Mouse (Mus musculus) gastrocnemius, postnatal 14 days (tissue): ENCODE results near the gene Klhl6. TPM values are rescaled to one million over a fixed set of nuclear protein-coding genes. Genes with fewer than 3 reads are reported as not detected.
A peak's percentile ranks its signal among the peaks of the same experiment; 100 is the strongest.

Source experiments
- DNase-seq: peaks from one replicate; pipeline ENCODE4 v3.0.0; 2021; ENCODE audit warnings: mixed read lengths
- intact Hi-C: fragments of 180-260 bp; cut with DNase I; formaldehyde crosslinking; loops from one replicate; pipeline ENCODE4 v1.15.1; 2025; ENCODE audit warnings: low total_unique reads
- total RNA-seq, 2 experiments: library from RNA; stranded (reverse); gene quantifications; 2 replicates each; pipeline ENCODE4 v1.2.3; 2021

Gene Klhl6
- total RNA-seq, 2 experiments from 2014 or later: 1.6 to 2.4 TPM

DNA sequence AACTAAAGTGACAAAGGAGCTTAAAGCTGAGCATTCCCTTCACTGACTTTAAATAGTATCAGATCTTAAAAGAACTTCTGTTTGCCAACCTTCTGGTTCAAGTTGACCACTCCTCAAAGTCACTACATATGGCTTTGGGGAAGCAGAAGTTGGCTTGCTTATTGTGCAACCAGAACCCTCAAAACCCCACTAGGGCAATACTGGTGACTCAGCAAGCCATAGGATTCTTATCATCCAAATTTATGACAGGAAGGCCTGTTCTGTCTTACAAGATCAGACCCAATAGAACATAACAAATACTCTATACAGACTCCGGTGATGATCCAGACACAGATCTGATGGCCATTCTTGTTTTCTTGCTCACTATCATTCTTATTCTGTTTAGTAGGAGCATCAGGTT lies 9.4 kb downstream of the Klhl6 start:
- intact Hi-C loops: no loop called here
- DNase-seq: no peak

DNA sequence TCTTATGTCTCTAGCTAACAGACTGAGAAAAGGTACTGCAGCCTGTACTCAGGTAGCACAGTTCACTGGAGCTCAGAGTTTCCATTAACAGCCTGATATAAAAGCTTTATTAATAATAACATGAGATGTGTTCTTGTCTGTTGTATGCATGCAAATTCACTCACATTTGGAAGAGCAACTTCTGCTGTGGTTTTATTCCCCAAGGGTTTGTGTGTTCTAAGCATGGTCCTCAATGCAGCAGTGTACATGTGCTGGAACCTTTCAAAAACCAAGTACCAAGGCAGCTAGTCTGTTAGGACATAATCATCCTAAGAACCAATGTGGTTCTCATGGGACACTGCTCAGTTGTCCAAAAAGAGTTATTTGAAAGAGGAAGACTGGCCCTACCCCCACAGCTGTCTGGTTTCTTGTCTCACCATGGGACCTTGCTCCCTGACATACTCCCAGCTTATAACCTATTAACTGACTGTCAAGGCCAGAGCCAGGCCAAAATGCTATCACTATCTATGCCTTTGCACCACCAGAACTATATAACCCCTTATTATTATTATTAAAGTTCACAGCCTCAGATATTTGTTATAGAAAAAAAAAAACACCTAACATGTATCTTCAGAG lies 10.0 kb downstream of the Klhl6 start:
- intact Hi-C loops: no loop called here
- no peak for DNase-seq

DNA sequence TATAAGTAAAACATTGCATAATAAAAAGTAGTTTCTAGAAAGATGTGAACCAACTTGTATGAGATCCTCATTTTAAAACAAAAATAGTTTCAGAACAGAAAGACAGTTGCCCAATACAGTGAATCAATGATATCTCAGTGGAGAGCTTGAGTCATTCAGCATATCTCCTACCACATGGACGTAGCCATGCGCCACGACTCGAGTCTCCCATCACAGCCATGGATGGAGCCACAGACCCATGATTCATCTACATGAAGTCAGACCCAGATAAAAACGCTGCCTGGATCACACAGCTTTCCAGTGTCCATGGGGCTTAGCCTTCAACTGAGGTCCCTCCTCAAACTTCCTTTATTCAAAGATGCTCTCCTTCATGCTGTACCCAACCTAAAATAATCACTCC lies 13.3 kb downstream of the Klhl6 start:
- intact Hi-C loops: no loop called here
- DNase-seq: no peak

DNA sequence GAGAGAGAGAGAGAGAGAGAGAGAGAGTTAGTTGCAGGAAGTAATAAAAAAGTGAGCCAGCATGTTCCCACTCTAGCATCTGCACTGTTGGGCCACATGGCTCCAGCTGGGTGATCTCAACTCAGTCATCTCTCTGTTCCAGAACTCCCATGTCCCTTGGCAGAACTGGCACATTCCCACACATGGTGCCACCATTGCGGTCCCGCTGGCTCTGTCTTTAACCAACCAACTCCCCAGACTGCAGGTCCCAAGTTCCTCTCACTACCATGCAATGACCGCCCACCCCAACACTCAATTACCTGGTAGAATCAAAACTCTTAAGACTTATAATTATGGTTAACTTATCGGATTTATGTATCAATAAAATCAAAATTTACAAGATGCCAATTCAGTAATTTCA lies 14.2 kb downstream of the Klhl6 start:
- intact Hi-C loops: no loop called here
- DNase-seq: no peak

DNA sequence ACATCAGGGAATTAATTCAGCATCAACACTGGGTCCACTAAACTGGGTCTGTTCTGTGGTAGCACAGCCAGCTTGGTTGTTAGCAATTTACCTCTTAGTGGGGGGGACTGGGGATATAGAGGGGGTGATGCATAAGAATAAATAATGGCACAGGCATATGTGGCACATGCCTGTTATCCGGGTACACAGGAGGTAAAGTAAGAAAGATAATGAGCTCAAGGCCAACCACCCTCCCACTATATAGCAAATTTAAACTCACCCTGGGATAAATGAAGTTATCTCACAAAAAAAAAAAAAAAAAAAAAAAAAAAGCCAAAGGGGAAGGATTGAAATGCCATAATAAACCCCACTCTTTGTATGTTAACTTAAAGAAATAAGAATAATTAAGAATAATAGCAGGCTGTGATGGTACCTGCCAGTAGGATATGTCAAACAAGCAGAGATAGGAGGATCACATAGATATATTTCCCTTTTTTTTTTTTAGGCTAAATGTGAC lies 14.9 kb downstream of the Klhl6 start:
- intact Hi-C loops: no loop called here
- no peak for DNase-seq

DNA sequence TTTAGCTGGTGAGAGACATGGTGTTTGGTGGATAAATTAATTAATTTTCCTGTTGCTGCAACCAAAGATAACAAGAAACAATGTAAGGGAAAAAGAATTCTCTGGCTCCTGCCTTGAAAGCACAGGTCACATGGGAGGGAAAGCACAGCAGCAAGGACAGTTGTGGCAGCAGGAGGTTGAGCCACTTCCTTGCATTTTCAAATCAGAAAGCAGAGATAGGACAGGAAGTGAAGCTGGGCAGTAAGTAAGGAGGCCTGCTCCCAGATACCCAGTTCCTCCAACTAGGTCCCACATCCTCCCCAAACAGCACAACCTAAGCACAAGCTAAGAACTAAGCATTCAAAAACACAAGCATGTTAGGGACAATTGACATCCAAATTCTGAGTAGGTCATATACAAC lies 15.9 kb downstream of the Klhl6 start:
- intact Hi-C loops: no loop called here
- no peak for DNase-seq

DNA sequence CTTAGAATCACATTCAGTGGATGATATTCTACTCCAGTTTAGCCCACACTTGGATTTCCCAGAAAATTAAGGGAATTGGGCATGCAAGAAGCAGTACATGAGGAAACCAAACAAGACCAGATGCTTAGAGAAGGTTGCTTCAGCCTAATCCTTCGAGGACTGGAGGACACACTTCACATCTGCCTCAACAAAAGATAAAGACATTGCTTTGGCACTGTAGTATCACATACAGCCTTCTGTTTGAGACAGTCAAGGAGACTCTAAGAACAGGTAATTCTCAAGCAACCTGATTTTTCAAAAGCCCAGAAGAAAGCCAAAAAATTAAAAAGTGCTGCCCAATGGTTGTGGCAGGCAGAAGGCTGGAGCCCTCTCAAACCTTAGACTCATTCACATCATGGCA lies 16.4 kb downstream of the Klhl6 start:
- intact Hi-C loops: no loop called here
- no peak for DNase-seq

DNA sequence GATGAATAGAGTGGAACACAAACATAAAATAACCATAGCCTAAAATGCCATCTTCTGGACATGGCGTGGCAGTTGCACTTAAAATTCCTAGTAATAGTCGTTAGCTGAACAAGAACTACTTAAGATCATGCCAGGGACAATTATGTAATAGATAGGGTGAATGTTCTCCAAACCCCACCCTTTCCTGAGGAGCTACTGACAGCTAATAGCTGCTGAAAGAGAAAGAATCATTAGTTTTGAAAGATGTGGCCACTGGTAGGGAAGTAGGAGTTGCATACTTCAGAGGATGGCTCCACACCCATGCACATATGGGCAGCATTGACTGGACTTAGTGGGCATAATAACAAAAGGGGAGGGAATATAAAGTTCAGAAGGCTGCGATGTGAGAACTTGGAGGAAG lies 19.9 kb downstream of the Klhl6 start:
- no peak for DNase-seq
- intact Hi-C loops: no loop called here

DNA sequence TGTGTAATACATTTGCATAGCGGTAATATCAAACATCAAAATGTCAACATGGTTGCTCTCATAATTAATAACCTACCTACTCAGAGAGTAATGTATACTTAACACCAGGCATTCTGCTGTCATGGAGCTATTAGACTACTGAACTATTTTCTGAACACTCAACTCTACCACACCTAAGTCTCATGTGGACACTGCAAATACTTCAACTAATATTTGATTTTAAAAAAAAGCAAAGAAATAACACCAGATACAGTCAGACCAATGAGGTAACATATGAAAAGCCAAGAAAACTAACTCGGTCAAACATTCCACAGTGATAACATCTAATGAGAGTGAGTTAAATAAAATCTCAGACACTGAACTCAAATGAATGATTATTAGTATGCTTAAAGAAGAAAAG lies 21.8 kb downstream of the Klhl6 start:
- DNase-seq: no peak
- intact Hi-C loops: no loop called here

DNA sequence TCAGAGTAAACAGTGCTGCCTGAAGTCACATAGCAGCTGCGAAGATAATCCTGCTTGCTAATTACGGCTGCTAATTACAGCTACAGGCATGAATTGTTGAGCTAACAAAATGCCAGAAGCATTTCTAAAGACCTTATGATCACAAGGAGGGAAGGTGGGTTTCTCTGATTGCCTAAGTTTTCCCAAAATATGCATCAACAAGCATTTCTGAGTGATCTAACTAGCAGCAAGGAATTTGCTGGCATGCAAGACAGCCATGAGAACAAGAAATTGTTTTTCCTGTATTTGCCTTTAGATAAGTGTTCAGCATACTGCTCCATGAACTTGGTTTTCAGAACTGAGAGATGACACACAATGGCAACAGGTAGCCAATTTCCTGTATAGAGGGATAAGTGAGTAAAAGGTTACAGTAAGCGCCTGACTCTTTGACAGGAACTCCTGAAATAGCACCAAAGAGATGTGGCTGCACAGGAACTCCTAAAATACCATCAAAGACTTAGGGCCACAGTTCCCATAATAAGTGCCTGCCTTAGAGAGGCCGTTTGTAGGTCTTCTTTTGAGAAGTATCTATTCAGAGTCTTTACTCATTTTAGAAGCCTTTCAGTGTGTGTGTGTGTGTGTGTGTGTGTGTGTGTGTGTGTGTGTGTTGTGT lies 22.3 kb downstream of the Klhl6 start:
- intact Hi-C loops: no loop called here
- DNase-seq: no peak

DNA sequence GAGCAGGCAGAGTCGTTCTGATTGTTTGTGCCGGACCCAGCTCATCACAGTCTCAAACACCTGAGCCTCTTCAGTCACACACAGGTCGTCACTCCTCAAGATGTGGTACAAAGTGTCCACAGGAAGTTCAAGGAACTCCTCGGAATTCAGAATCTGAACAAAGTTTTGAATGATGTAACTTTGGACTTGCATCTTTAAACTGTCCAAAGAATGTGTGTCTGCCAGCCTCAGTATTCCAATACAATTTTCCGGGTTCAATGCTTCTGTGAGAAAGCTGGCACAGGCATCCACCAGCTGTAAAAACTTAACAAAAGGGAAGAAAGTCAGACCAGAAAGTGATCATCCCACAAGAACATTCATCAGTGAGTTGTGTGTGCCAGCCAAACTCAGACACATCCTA lies 25.8 kb downstream of the Klhl6 start:
- intact Hi-C loops: no loop called here
- DNase-seq: no peak

DNA sequence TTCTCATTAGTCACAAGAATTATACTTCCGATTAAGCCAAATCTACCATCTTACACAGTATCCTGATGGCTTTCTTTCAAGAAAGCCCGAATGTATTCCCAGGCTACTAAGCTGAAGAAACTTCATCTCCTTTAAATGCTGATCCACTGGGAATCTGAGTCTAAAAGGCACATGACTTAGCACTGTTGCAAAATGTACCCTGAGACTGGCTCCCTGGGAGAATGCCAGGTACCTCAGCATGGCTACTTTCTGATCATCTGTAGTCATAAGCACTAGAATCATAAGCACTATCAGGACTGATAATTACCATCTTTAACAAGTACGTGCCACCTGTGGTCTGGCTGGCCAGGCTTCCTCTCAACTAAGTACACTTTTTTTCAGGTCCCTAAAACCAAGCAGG lies 35.5 kb downstream of the Klhl6 start:
- peak; percentile 12 for DNase-seq
- intact Hi-C loops: no loop called here

DNA sequence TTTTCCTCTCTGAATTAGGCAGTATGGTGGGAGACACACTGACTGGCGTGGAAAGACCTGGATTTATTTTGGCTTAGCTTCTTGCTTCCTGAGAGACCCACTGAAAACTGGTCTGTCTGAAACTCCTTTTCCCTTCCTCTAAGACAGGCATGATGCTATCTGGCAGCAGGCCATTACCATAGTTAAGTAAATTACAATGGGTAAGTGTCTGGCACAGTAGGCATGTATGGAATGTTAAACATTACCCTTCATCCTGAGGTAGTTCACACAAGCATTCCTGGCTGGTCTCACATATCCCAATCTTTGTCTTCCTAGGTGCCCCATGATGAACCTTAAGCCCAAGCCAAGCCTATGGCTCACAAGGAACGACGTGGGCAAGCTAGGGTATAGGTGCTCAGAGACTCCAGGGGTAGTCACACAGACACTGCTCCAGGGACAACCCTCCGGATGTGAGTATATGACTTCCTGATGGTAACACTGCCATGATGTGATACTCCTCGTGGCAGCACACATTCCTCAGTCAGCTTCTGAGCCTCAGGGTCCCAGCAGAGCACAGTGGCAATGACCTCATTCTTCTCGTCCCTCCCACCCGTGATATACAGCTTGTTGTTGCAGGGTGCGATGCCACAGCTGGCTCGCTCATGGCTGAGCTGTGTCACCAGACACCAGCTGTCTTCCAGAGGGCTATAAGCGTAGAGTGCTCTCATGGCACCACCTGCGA lies 36.1 kb downstream of the Klhl6 start:
- intact Hi-C loops: no loop called here

DNA sequence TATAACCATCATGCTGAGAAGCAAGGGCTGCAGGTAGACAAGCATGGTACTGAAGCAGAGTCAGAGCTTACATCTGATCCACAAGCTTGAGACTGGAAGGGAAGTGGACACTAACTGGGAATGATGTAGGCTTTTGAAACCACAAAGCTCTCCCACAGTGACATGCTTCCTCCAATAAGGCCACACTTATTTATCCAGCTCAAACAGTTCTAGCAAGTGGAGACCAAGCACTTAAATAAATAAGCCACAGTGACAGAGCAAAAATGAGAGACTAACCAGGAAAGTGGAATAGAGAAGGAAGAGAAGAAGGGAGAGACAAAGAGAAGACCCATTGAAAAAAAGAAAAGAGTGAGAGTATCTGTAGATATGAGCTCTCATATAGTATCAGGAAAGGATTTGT lies 62.0 kb downstream of the Klhl6 start:
- intact Hi-C loops: no loop called here
- no peak for DNase-seq

More for the DNA sequence above, 36.1 kb downstream of the Klhl6 start:
- peak; percentile 10 for DNase-seq

DNA sequence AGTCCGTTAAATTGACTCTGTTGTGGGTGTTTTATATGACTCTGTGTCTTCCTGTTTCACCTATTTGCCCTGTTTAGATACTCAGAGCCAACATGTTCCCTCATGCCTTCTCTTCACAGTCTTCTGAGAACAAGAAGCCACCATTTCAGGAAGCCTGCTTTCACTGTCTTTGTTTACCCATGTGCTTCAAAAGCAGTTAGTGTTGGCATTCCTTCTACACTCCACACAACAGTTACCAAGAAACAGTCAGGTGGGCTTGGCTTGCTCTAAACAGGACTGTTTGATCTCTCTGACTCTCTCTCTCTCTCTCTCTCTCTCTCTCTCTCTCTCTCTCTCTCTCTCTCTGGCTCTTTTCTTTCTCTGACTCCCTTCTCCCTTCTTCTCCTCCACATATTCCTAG lies 64.6 kb downstream of the Klhl6 start:
- intact Hi-C loops: no loop called here
- DNase-seq: no peak

DNA sequence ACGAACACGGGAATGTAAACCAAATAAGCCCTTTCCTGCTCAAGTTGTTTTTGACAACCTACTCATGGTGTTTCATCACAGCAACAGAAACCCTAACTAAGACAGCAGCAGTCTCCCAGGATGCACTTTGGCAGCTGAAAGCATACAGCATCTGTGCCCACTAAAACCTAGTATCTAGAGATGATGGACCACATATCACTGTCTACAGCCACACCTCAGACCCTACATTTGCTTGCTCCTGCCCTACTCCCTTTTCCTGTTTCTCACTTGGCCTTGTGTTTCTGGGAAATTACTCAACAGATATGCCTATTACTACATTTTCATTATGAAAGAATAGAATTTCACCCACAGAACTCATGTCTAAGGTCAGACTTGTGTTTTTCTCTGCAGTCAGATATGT lies 70.3 kb downstream of the Klhl6 start:
- DNase-seq: no peak
- intact Hi-C loops: no loop called here

DNA sequence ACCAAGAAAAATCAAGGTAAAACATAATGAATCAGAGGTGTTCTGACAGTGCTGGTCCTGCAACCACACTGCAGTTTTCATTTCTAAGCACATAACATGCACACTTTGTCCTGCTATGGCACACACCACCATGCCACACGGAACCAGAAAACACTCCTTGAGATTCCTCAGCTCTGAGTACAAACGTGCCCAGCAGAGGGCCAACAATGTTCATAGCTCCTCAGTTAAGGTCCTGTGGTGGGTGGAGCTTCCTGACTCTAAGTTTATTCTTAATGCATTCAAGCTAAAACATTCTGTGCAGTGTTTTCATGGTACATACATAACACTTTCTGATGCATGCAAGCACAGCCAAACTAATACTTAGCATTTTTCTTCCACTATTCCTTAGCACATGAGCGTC lies 74.5 kb downstream of the Klhl6 start:
- intact Hi-C loops: no loop called here
- no peak for DNase-seq

DNA sequence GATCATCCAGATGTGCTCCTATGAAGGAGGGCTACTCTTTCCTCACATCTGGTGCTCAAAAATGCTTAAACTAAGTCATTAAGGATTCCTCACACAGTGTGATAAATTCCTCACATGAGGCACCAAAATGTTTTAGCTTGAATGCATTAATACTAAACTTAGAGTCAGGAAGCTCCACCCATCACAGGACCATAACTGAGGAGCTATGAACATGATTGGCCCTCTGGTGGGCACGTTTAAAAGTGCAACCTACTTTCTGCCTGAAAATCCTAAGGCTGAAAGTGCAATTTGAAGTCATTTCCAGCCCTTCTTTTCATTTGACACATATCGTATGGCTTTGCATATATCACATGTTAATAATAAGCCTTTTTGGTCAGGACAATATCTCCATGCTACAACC lies 75.7 kb downstream of the Klhl6 start:
- intact Hi-C loops: no loop called here

DNA sequence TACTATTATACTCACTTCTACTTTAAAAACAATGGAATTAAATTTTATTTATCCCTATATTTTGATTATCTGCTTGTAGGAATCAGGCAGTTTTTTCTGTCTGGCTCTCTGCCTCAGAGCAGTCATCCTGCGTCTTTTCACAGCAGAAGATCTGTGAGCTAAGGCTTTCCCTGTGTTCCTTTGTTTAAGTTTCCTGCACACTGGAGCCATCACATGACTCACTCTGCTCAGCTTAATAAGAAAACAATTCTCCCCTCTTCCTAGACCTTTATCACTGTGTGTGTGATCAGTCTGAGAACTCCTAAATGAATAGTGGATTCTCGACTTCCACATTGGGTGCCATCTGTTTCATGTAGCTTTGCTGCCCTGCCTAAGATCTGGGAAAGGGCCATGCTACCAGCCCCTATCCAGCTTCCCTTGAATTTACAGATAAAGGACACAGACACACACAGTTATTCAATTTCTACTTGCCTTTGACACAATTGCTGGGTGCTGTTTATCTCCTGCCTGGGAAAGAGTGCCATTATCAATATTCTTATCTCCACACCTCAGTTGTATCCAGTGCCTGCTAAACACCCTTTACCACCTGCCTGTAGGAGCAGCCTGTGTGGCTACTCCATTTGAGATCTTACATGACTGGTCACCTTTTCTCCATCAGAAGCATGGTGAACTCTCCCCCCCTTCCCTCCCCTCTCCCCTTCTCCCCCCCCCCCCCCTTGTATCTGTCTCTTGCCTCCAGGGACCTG lies 77.9 kb downstream of the Klhl6 start:
- DNase-seq: no peak
- intact Hi-C loops: no loop called here

More for the DNA sequence above, 75.7 kb downstream of the Klhl6 start:
- DNase-seq: peak; percentile 21

DNA sequence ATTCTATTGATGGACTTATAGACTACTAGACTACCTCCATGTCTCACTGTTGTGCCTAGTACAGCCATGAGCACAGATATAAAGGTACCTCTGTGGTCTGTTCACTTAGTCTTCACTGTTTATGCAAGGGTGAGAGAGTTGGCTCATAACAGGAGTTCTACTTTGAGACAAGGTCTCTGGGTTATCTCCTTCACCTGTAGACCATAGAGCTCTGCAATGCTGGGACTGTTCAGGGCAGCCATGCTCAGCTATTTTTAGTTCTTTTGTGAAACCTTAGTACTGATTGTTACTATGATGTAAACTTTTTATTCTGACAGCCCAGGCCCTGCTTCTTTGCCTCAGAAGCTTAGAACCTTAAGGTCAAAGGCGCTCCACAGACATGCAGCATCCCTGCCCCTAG lies 79.0 kb downstream of the Klhl6 start:
- DNase-seq: no peak
- intact Hi-C loops: no loop called here
